Mouse (Mus musculus): Measurements from ENCODE around the gene Cdc42se2. TPM values are rescaled to one million over a fixed set of nuclear protein-coding genes. Genes with fewer than 3 reads are reported as not detected.

Cdc42se2 gene
- total RNA-seq, 2 experiments from 2014 or later = 15.6 to 18.8 TPM

- peak; percentile 32 for DNase-seq
- intact Hi-C loops (cut with DNase I; ENCODE audit: low total_unique reads) = no loop called here
Observed at GRCm38 (mm10) chr11:54801791-54802558, 14.5 kb upstream of the Cdc42se2 start.

GRCm38 (mm10) chr11:54796551-54796950 lies 9.1 kb upstream of the Cdc42se2 start:
- intact Hi-C loops (cut with DNase I; ENCODE audit: low total_unique reads) = no loop called here
- DNase-seq = no peak

- intact Hi-C loops (cut with DNase I; ENCODE audit: low total_unique reads) = no loop called here
- DNase-seq = no peak
Observed at GRCm38 (mm10) chr11:54794678-54795077, 7.2 kb upstream of the Cdc42se2 start.

GRCm38 (mm10) chr11:54793173-54793572 lies 5.7 kb upstream of the Cdc42se2 start:
- DNase-seq = no peak
- intact Hi-C loops (cut with DNase I; ENCODE audit: low total_unique reads) = no loop called here

- intact Hi-C loops (cut with DNase I; ENCODE audit: low total_unique reads) = no loop called here
- DNase-seq = no peak
Observed at GRCm38 (mm10) chr11:54791458-54791857, 4.0 kb upstream of the Cdc42se2 start.

GRCm38 (mm10) chr11:54786858-54787487 lies 502 bp downstream of the Cdc42se2 start:
- DNase-seq = peak; percentile 53

GRCm38 (mm10) chr11:54785566-54785965 lies 1.9 kb downstream of the Cdc42se2 start:
- intact Hi-C loops (cut with DNase I; ENCODE audit: low total_unique reads) = no loop called here

More at GRCm38 (mm10) chr11:54786858-54787487, 502 bp downstream of the Cdc42se2 start:
- intact Hi-C loops (cut with DNase I; ENCODE audit: low total_unique reads) = no loop called here

GRCm38 (mm10) chr11:54784436-54784835 lies 3.0 kb downstream of the Cdc42se2 start:
- intact Hi-C loops (cut with DNase I; ENCODE audit: low total_unique reads) = no loop called here

More at GRCm38 (mm10) chr11:54785566-54785965, 1.9 kb downstream of the Cdc42se2 start:
- DNase-seq = no peak

GRCm38 (mm10) chr11:54782253-54782652 lies 5.2 kb downstream of the Cdc42se2 start:
- intact Hi-C loops (cut with DNase I; ENCODE audit: low total_unique reads) = no loop called here
- DNase-seq = no peak

More at GRCm38 (mm10) chr11:54784436-54784835, 3.0 kb downstream of the Cdc42se2 start:
- no peak for DNase-seq

- intact Hi-C loops (cut with DNase I; ENCODE audit: low total_unique reads) = no loop called here
- no peak for DNase-seq
Observed at GRCm38 (mm10) chr11:54779946-54780345, 7.5 kb downstream of the Cdc42se2 start.

GRCm38 (mm10) chr11:54778131-54778844 lies 9.2 kb downstream of the Cdc42se2 start:
- intact Hi-C loops (cut with DNase I; ENCODE audit: low total_unique reads) = no loop called here
- DNase-seq = peak; percentile 40

- no peak for DNase-seq
- intact Hi-C loops (cut with DNase I; ENCODE audit: low total_unique reads) = no loop called here
Observed at GRCm38 (mm10) chr11:54777387-54778130, 9.9 kb downstream of the Cdc42se2 start.

- intact Hi-C loops (cut with DNase I; ENCODE audit: low total_unique reads) = no loop called here
- no peak for DNase-seq
Observed at GRCm38 (mm10) chr11:54776735-54777333, 10.6 kb downstream of the Cdc42se2 start.

- intact Hi-C loops (cut with DNase I; ENCODE audit: low total_unique reads) = no loop called here
- DNase-seq = no peak
Observed at GRCm38 (mm10) chr11:54776367-54776701, 11.1 kb downstream of the Cdc42se2 start.

GRCm38 (mm10) chr11:54775628-54776366 lies 11.7 kb downstream of the Cdc42se2 start:
- no peak for DNase-seq
- intact Hi-C loops (cut with DNase I; ENCODE audit: low total_unique reads) = no loop called here

GRCm38 (mm10) chr11:54774282-54775078 lies 13.0 kb downstream of the Cdc42se2 start:
- intact Hi-C loops (cut with DNase I; ENCODE audit: low total_unique reads) = no loop called here
- DNase-seq = no peak

GRCm38 (mm10) chr11:54771549-54771948 lies 15.9 kb downstream of the Cdc42se2 start:
- DNase-seq = no peak
- intact Hi-C loops (cut with DNase I; ENCODE audit: low total_unique reads) = no loop called here

GRCm38 (mm10) chr11:54769843-54770242 lies 17.6 kb downstream of the Cdc42se2 start:
- intact Hi-C loops (cut with DNase I; ENCODE audit: low total_unique reads) = no loop called here
- DNase-seq = no peak

All from gastrocnemius, postnatal 14 days (tissue).